Mouse (Mus musculus) stomach, embryonic 15.5 days (tissue): ENCODE data around the gene Arhgdig. TPM values are rescaled to one million over a fixed set of nuclear protein-coding genes. Genes with fewer than 3 reads are reported as not detected.
"Not testable (repeated sequence)": the region's sequence is repeated elsewhere in the genome, so short reads cannot be mapped to it uniquely, and the experiment has no call there.

Experiments used
- ATAC-seq: fragments of 200-750 bp; cut with Nextera tagmentation; 2 replicates; pipeline ENCODE4 v1.8.0; 2017; ENCODE audit warnings: low read depth, moderate number of reproducible peaks, moderate TSS enrichment; ENCODE audit not compliant: insufficient read depth, low FRiP score
- H3K27ac ChIP-seq: fragments of 300-500 bp; sonication (generic); 2 replicates; pipeline ENCODE4 v1.5.1; 2015; ENCODE audit warnings: mild to moderate bottlenecking, inconsistent platforms
- H3K27me3 ChIP-seq: fragments of 300-500 bp; sonication (generic); replicated peaks from 2 replicates; pipeline ENCODE4 v1.6.1; 2015; ENCODE audit warnings: inconsistent platforms
- H3K36me3 ChIP-seq: fragments of 300-500 bp; sonication (generic); 2 replicates; pipeline ENCODE4 v1.6.1; 2015; ENCODE audit warnings: inconsistent platforms
- H3K4me1 ChIP-seq: fragments of 300-500 bp; sonication (generic); 2 replicates; pipeline ENCODE4 v1.6.1; 2015; ENCODE audit warnings: inconsistent platforms
- H3K4me2 ChIP-seq: fragments of 300-500 bp; sonication (generic); 2 replicates; pipeline ENCODE4 v1.6.1; 2015; ENCODE audit warnings: mild to moderate bottlenecking, inconsistent platforms
- H3K4me3 ChIP-seq: fragments of 300-500 bp; sonication (generic); replicated peaks from 2 replicates; pipeline ENCODE4 v1.5.1; 2015; ENCODE audit warnings: inconsistent platforms
- H3K9ac ChIP-seq: fragments of 300-500 bp; sonication (generic); 2 replicates; pipeline ENCODE4 v1.6.1; 2015; ENCODE audit warnings: inconsistent platforms
- H3K9me3 ChIP-seq: fragments of 300-500 bp; sonication (generic); 2 replicates; pipeline ENCODE4 v1.6.1; 2016; ENCODE audit warnings: inconsistent platforms
- WGBS: fragments of 180-500 bp; shearing (Covaris S2); methylation state at CpG from one replicate; pipeline ENCODE4 v1.1.7; 2015; 5-methylcytosine and 5-hydroxymethylcytosine counted together
- polyA plus RNA-seq: library from polyadenylated mRNA; unstranded; fragments of >200 nt; fragmentation: Nextera tagmentation; extraction: Ambion mirVana; gene quantifications from 2 replicates; pipeline ENCODE4 v1.2.1, GENCODE M21; 2015

The Arhgdig gene
- polyA plus RNA-seq, 1 experiment from 2014 or later = 118 TPM

DNA sequence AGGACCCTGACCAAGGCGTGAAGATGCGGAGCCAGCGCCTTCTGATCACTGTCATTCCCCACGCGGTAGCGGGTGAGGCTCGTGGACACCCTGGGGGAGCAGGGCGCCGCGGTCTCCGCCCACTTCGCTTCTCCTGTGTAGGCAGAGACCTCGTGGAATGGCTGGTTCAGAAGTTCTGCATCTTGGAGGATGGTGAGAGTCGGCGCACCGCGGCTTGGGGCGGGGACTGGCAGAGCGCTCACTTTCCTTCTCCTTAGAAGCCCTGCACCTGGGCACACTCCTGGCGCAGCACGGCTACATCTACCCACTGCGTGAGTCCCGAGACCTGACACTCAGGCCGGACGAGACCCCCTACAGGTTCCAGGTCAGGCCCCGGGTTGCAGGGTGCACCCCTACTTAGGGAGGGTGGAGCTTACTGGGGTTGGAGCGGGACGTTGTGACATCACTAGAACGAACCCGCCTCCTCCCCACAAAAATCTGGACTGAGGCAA, 4.2 kb downstream of the Arhgdig start:
- Histone ChIP-seq H3K4me1 (peaks cover 21% of the 10 kb centered on the region), H3K27me3 (peaks cover 54% of the 10 kb centered on the region), H3K9me3 (no peaks in the 10 kb centered on the region), H3K36me3 (no peaks in the 10 kb centered on the region), H3K4me3 (peak overlapping the region; percentile 53), H3K9ac (peak overlapping the region; percentile 10; the same call in 1 of the 2 replicates), H3K27ac (no peak overlapping the region), H3K4me2 (peak overlapping the region; percentile 96)
- no peak for ATAC-seq
- WGBS = 1% methylated on average over 30 of the region's 30 CpGs

GRCm38 (mm10) chr17:26202737-26203136, 4.8 kb downstream of the Arhgdig start, which contains the start of gene Rgs11:
Gene Rgs11 (plus strand): TSS chr17:26202951.
- H3K4me1 ChIP-seq = peaks cover 21% of the 10 kb centered on the region
- no peak within 1 kb of the TSS for H3K27ac ChIP-seq
- WGBS = 2% methylated on average over 22 of the region's 22 CpGs
- H3K27me3 ChIP-seq = peaks cover 54% of the 10 kb centered on the region
- peak within 1 kb of the TSS; percentile 98 for H3K4me2 ChIP-seq
- H3K4me3 ChIP-seq = peak within 1 kb of the TSS; percentile 58
- H3K36me3 ChIP-seq = 0 out of 2 replicates have a peak, but pooled peaks cover 2% of the 10 kb centered on the region
- no peak for ATAC-seq
- no peaks in the 10 kb centered on the region for H3K9me3 ChIP-seq
- H3K9ac ChIP-seq = peak within 1 kb of the TSS; percentile 10; the same call in 1 of the 2 replicates

- 0 out of 2 replicates have a peak, but pooled peaks cover 8% of the 10 kb centered on the region for H3K36me3 ChIP-seq
- H3K27me3 ChIP-seq = peaks cover 54% of the 10 kb centered on the region
- peak overlapping the region; percentile 98 for H3K4me2 ChIP-seq
- H3K9me3 ChIP-seq = no peaks in the 10 kb centered on the region
- 0 out of 2 replicates have a peak overlapping the region, but pooled peaks have one; percentile 58 for H3K4me3 ChIP-seq
- no peak for ATAC-seq
- peaks cover 21% of the 10 kb centered on the region for H3K4me1 ChIP-seq
- no peak overlapping the region for H3K27ac ChIP-seq
- no peak overlapping the region for H3K9ac ChIP-seq
Measured at GRCm38 (mm10) chr17:26201998-26202397, 5.6 kb downstream of the Arhgdig start.

GRCm38 (mm10) chr17:26200831-26201705, 6.5 kb downstream of the Arhgdig start:
- under 1% methylated on average over 76 of the region's 92 CpGs for WGBS
- Histone ChIP-seq H3K36me3 (peaks cover 8% of the 10 kb centered on the region; the same call in 1 of the 2 replicates), H3K27ac (peak overlapping the region; percentile 59), H3K27me3 (peaks cover 54% of the 10 kb centered on the region), H3K4me3 (peak overlapping the region; percentile 58), H3K4me1 (peaks cover 21% of the 10 kb centered on the region), H3K9ac (peak overlapping the region; percentile 39; the same call in 1 of the 2 replicates), H3K9me3 (no peaks in the 10 kb centered on the region), H3K4me2 (peak overlapping the region; percentile 98)
- ATAC-seq = peak; percentile 68

DNA sequence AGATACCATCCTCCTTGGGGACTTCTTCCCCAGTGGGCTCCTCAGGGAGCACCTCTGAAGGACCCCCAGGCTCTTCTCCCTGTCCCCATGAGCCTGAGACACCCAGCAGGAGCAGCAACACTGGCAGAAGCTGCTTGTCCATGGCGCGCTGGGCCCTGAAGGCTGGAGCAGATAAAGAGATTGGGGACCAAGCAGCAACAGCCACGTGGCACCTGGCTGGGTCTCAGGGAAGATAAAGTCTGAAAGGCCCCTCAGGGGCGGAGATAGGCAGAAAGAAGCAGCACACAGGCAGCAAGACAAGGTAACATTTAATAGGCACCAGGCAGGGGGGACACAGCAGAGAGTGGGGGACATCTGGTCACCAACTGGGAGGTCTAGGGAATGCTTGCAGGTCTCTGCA, 8.7 kb downstream of the Arhgdig start, which contains the start of gene Pdia2:
TSS of gene Pdia2 (minus strand) at position 196 of the 400 bp plus-strand sequence.
- peak within 1 kb of the TSS; percentile 98 for H3K4me2 ChIP-seq
- H3K27ac ChIP-seq = no peak within 1 kb of the TSS
- peaks cover 42% of the 10 kb centered on the region for H3K27me3 ChIP-seq
- ATAC-seq = no peak
- peaks cover 22% of the 10 kb centered on the region for H3K36me3 ChIP-seq
- WGBS = 68% methylated on average over 4 of the region's 4 CpGs
- peaks cover 21% of the 10 kb centered on the region for H3K4me1 ChIP-seq
- peak within 1 kb of the TSS; percentile 58; the same call in 1 of the 2 replicates for H3K4me3 ChIP-seq
- H3K9me3 ChIP-seq = no peaks in the 10 kb centered on the region
- no peak within 1 kb of the TSS for H3K9ac ChIP-seq

GRCm38 (mm10) chr17:26192481-26193190, 14.9 kb downstream of the Arhgdig start:
- ATAC-seq = no peak
- WGBS = 96% methylated on average over 15 of the region's 15 CpGs
- no peaks in the 10 kb centered on the region for H3K9me3 ChIP-seq
- H3K27ac ChIP-seq = no peak overlapping the region
- no peak overlapping the region for H3K9ac ChIP-seq
- no peak overlapping the region for H3K4me2 ChIP-seq
- no peaks in the 10 kb centered on the region for H3K4me1 ChIP-seq
- peaks cover 73% of the 10 kb centered on the region for H3K36me3 ChIP-seq
- no peaks in the 10 kb centered on the region for H3K27me3 ChIP-seq
- H3K4me3 ChIP-seq = no peak overlapping the region

- H3K27me3 ChIP-seq, H3K4me3 ChIP-seq, H3K9me3 ChIP-seq, H3K27ac ChIP-seq, H3K4me1 ChIP-seq, H3K4me2 ChIP-seq, ATAC-seq, H3K9ac ChIP-seq: not testable (repeated sequence)
- WGBS = 85% methylated on average over 7 of the region's 7 CpGs
- peaks cover 76% of the 10 kb centered on the region for H3K36me3 ChIP-seq
Measured at GRCm38 (mm10) chr17:26191486-26191885, 16.1 kb downstream of the Arhgdig start.

- no peak overlapping the region for H3K4me2 ChIP-seq
- no peaks in the 10 kb centered on the region for H3K27me3 ChIP-seq
- H3K9ac ChIP-seq = no peak overlapping the region
- 94% methylated on average over 11 of the region's 11 CpGs for WGBS
- H3K4me1 ChIP-seq = no peaks in the 10 kb centered on the region
- H3K36me3 ChIP-seq = peaks cover 65% of the 10 kb centered on the region
- H3K27ac ChIP-seq = no peak overlapping the region
- no peak for ATAC-seq
- no peak overlapping the region for H3K4me3 ChIP-seq
- no peaks in the 10 kb centered on the region for H3K9me3 ChIP-seq
Measured at GRCm38 (mm10) chr17:26188091-26188805, 19.3 kb downstream of the Arhgdig start.

- Histone ChIP-seq H3K4me1 (no peaks in the 10 kb centered on the region), H3K4me2 (no peak overlapping the region), H3K9ac (no peak overlapping the region), H3K9me3 (no peaks in the 10 kb centered on the region), H3K27ac (no peak overlapping the region), H3K36me3 (peaks cover 65% of the 10 kb centered on the region), H3K4me3 (no peak overlapping the region), H3K27me3 (no peaks in the 10 kb centered on the region)
- WGBS = 95% methylated on average over 5 of the region's 5 CpGs
- ATAC-seq = no peak
Measured at GRCm38 (mm10) chr17:26187592-26187991, 20.0 kb downstream of the Arhgdig start.

GRCm38 (mm10) chr17:26181179-26181578, 26.4 kb downstream of the Arhgdig start:
- Histone ChIP-seq H3K4me3 (no peak overlapping the region), H3K4me1 (no peaks in the 10 kb centered on the region), H3K27me3 (no peaks in the 10 kb centered on the region), H3K9ac (no peak overlapping the region), H3K4me2 (no peak overlapping the region), H3K36me3 (peaks cover 31% of the 10 kb centered on the region), H3K9me3 (no peaks in the 10 kb centered on the region), H3K27ac (no peak overlapping the region)
- WGBS = 93% methylated on average over 3 of the region's 3 CpGs
- no peak for ATAC-seq

- no peak for ATAC-seq
- peaks cover 32% of the 10 kb centered on the region for H3K36me3 ChIP-seq
Measured at GRCm38 (mm10) chr17:26178611-26179010, 29.0 kb downstream of the Arhgdig start.

More at GRCm38 (mm10) chr17:26178611-26179010, 29.0 kb downstream of the Arhgdig start:
- H3K27ac ChIP-seq = no peak overlapping the region
- no peaks in the 10 kb centered on the region for H3K9me3 ChIP-seq
- no peak overlapping the region for H3K4me2 ChIP-seq
- no peaks in the 10 kb centered on the region for H3K27me3 ChIP-seq
- H3K4me1 ChIP-seq = no peaks in the 10 kb centered on the region
- no peak overlapping the region for H3K4me3 ChIP-seq
- H3K9ac ChIP-seq = no peak overlapping the region
